Mouse (Mus musculus): ENCODE data around the gene Cit. TPM values are rescaled to one million over a fixed set of nuclear protein-coding genes. Genes with fewer than 3 reads are reported as not detected.

Cit gene
- polyA plus RNA-seq, 1 experiment from 2014 or later = 39.8 TPM

Other genes starting within 250 kb of the Cit start
- gene Rab35, start 213.4 kb upstream of the Cit start, polyA plus RNA-seq (2015; fragmentation: Nextera tagmentation; extraction: Ambion mirVana) = 8.3 and 14.6 TPM in 2 replicates
- 43.0 and 47.1 TPM in 2 replicates for gene Bicdl1, start 113.7 kb upstream of the Cit start, polyA plus RNA-seq (2015; fragmentation: Nextera tagmentation; extraction: Ambion mirVana)
- 45.1 and 51.3 TPM in 2 replicates for gene Prkab1, start 179.2 kb downstream of the Cit start, polyA plus RNA-seq (2015; fragmentation: Nextera tagmentation; extraction: Ambion mirVana)
- not detected in 2 replicates for gene Tmem233, start 238.0 kb downstream of the Cit start, polyA plus RNA-seq (2015; fragmentation: Nextera tagmentation; extraction: Ambion mirVana)